Mouse (Mus musculus): ENCODE measurements around the gene Cd4. TPM values are rescaled to one million over a fixed set of nuclear protein-coding genes. Genes with fewer than 3 reads are reported as not detected.
A peak's percentile ranks its signal among the peaks of the same experiment; 100 is the strongest.
"Not testable (repeated sequence)": the region's sequence is repeated elsewhere in the genome, so short reads cannot be mapped to it uniquely, and the experiment has no call there.

Gene Cd4
- total RNA-seq, 2 experiments from 2014 or later: 4.2 to 8.6 TPM

- peak; percentile 66 to 78 for DNase-seq (ENCODE audit: low spot score in 2 of 2)
These were observed 28.1 kb upstream of the Cd4 start for GRCm38 (mm10) chr6:124915942-124916694.

GRCm38 (mm10) chr6:124915160-124915941 is 27.3 kb upstream of the Cd4 start:
- no peak for DNase-seq (ENCODE audit: low spot score in 2 of 2)

- no peak for DNase-seq (ENCODE audit: low spot score in 2 of 2)
These were observed 26.5 kb upstream of the Cd4 start for GRCm38 (mm10) chr6:124914511-124914910.

- no peak for DNase-seq (ENCODE audit: low spot score in 2 of 2)
These were observed 25.8 kb upstream of the Cd4 start for GRCm38 (mm10) chr6:124913721-124914285.

GRCm38 (mm10) chr6:124913214-124913613 is 25.2 kb upstream of the Cd4 start:
- DNase-seq (ENCODE audit: low spot score in 2 of 2): no peak

GRCm38 (mm10) chr6:124911533-124912218 is 23.7 kb upstream of the Cd4 start, which contains the start of gene Lag3:
TSS of gene Lag3 (minus strand) at chr6:124911705.
- no peak for DNase-seq (ENCODE audit: low spot score in 2 of 2)

- DNase-seq (ENCODE audit: low spot score in 2 of 2): peak in 1 of 2 experiments; percentile 15
These were observed 22.0 kb upstream of the Cd4 start for GRCm38 (mm10) chr6:124910032-124910431.

- no peak for DNase-seq (ENCODE audit: low spot score in 2 of 2)
These were observed 19.7 kb upstream of the Cd4 start for GRCm38 (mm10) chr6:124907767-124908166.

GRCm38 (mm10) chr6:124904991-124905860 is 17.2 kb upstream of the Cd4 start:
- DNase-seq (ENCODE audit: low spot score in 2 of 2): no peak

- DNase-seq (ENCODE audit: low spot score in 2 of 2): peak; percentile 75 to 85
These were observed 16.4 kb upstream of the Cd4 start for GRCm38 (mm10) chr6:124904161-124904981.

- peak; percentile 91 to 93 for DNase-seq (ENCODE audit: low spot score in 2 of 2)
These were observed 15.6 kb upstream of the Cd4 start for GRCm38 (mm10) chr6:124903580-124904151.

GRCm38 (mm10) chr6:124901851-124902250 is 13.8 kb upstream of the Cd4 start:
- no peak for DNase-seq (ENCODE audit: low spot score in 2 of 2)

GRCm38 (mm10) chr6:124900801-124901480 is 12.9 kb upstream of the Cd4 start:
- no peak for DNase-seq (ENCODE audit: low spot score in 2 of 2)

GRCm38 (mm10) chr6:124900056-124900800 is 12.2 kb upstream of the Cd4 start:
- no peak for DNase-seq (ENCODE audit: low spot score in 2 of 2)

- DNase-seq (ENCODE audit: low spot score in 2 of 2): no peak
These were observed 10.3 kb upstream of the Cd4 start for GRCm38 (mm10) chr6:124898359-124898758.

- DNase-seq (ENCODE audit: low spot score in 2 of 2): not testable (repeated sequence)
These were observed 6.1 kb upstream of the Cd4 start for GRCm38 (mm10) chr6:124894113-124894512.

GRCm38 (mm10) chr6:124890997-124891396 is 3.0 kb upstream of the Cd4 start:
- DNase-seq (ENCODE audit: low spot score in 2 of 2): no peak

Data from left cerebral cortex, adult 18-20 months (tissue).